Mouse (Mus musculus): ENCODE measurements around the gene Scrn1. TPM values are rescaled to one million over a fixed set of nuclear protein-coding genes. Genes with fewer than 3 reads are reported as not detected.

The Scrn1 gene
- polyA plus RNA-seq, 1 experiment from 2014 or later: 91.6 TPM

GRCm38 (mm10) chr6:54563561-54563960 is 2.7 kb downstream of the Scrn1 start:
- peak overlapping the region; percentile 35; the same call in 1 of the 2 replicates for H3K27ac ChIP-seq
- peak overlapping the region; percentile 77 for H3K4me2 ChIP-seq
- H3K27me3 ChIP-seq: no peaks in the 10 kb centered on the region
- ATAC-seq (ENCODE audit: low FRiP score): no peak
- no peaks in the 10 kb centered on the region for H3K36me3 ChIP-seq
- H3K9ac ChIP-seq: 0 out of 2 replicates have a peak overlapping the region, but pooled peaks have one; percentile 88
- peak overlapping the region; percentile 61 for H3K4me3 ChIP-seq
- no peaks in the 10 kb centered on the region for H3K9me3 ChIP-seq
- WGBS: 91% methylated on average over 4 of the region's 4 CpGs
- H3K4me1 ChIP-seq (replicated peaks): peaks cover 72% of the 10 kb centered on the region

GRCm38 (mm10) chr6:54562018-54562809 is 4.1 kb downstream of the Scrn1 start:
- H3K9me3 ChIP-seq: no peaks in the 10 kb centered on the region
- H3K27ac ChIP-seq: no peak overlapping the region
- no peak overlapping the region for H3K4me3 ChIP-seq
- ATAC-seq (ENCODE audit: low FRiP score): no peak
- H3K4me2 ChIP-seq: peak overlapping the region; percentile 21; the same call in 1 of the 2 replicates
- no peak overlapping the region for H3K9ac ChIP-seq
- H3K36me3 ChIP-seq: no peaks in the 10 kb centered on the region
- H3K4me1 ChIP-seq (replicated peaks): peaks cover 65% of the 10 kb centered on the region
- no peaks in the 10 kb centered on the region for H3K27me3 ChIP-seq
- WGBS: 63% methylated on average over 17 of the region's 17 CpGs

GRCm38 (mm10) chr6:54558466-54558865 is 7.8 kb downstream of the Scrn1 start:
- Histone ChIP-seq H3K9ac (no peak overlapping the region), H3K27ac (no peak overlapping the region), H3K27me3 (0 out of 2 replicates have a peak, but pooled peaks cover 2% of the 10 kb centered on the region), H3K4me3 (no peak overlapping the region), H3K4me2 (no peak overlapping the region), H3K9me3 (no peaks in the 10 kb centered on the region), H3K36me3 (no peaks in the 10 kb centered on the region), H3K4me1 (replicated peaks) (peaks cover 58% of the 10 kb centered on the region)
- WGBS: 51% methylated on average over 7 of the region's 7 CpGs
- ATAC-seq (ENCODE audit: low FRiP score): no peak

GRCm38 (mm10) chr6:54557671-54558070 is 8.6 kb downstream of the Scrn1 start:
- no peak overlapping the region for H3K27ac ChIP-seq
- H3K9me3 ChIP-seq: no peaks in the 10 kb centered on the region
- peaks cover 58% of the 10 kb centered on the region for H3K4me1 ChIP-seq (replicated peaks)
- H3K4me2 ChIP-seq: no peak overlapping the region
- 97% methylated on average over 7 of the region's 7 CpGs for WGBS
- 0 out of 2 replicates have a peak, but pooled peaks cover 2% of the 10 kb centered on the region for H3K27me3 ChIP-seq
- H3K4me3 ChIP-seq: no peak overlapping the region
- no peaks in the 10 kb centered on the region for H3K36me3 ChIP-seq
- H3K9ac ChIP-seq: no peak overlapping the region
- no peak for ATAC-seq (ENCODE audit: low FRiP score)

GRCm38 (mm10) chr6:54555816-54556215 is 10.5 kb downstream of the Scrn1 start:
- Histone ChIP-seq H3K36me3 (peaks cover 3% of the 10 kb centered on the region; the same call in 1 of the 2 replicates), H3K4me2 (no peak overlapping the region), H3K27ac (peak overlapping the region; percentile 84), H3K4me1 (replicated peaks) (peaks cover 64% of the 10 kb centered on the region), H3K9me3 (no peaks in the 10 kb centered on the region), H3K4me3 (no peak overlapping the region), H3K9ac (no peak overlapping the region), H3K27me3 (0 out of 2 replicates have a peak, but pooled peaks cover 2% of the 10 kb centered on the region)
- WGBS: 63% methylated on average over 1 of the region's 1 CpGs
- no peak for ATAC-seq (ENCODE audit: low FRiP score)

GRCm38 (mm10) chr6:54554341-54555110 is 11.8 kb downstream of the Scrn1 start:
- peaks cover 69% of the 10 kb centered on the region for H3K4me1 ChIP-seq (replicated peaks)
- H3K27me3 ChIP-seq: 0 out of 2 replicates have a peak, but pooled peaks cover 2% of the 10 kb centered on the region
- H3K36me3 ChIP-seq: peaks cover 3% of the 10 kb centered on the region; the same call in 1 of the 2 replicates
- H3K4me2 ChIP-seq: 0 out of 2 replicates have a peak overlapping the region, but pooled peaks have one; percentile 6
- 9% methylated on average over 8 of the region's 8 CpGs for WGBS
- peak overlapping the region; percentile 84 for H3K27ac ChIP-seq
- no peak overlapping the region for H3K4me3 ChIP-seq
- H3K9ac ChIP-seq: peak overlapping the region; percentile 5; the same call in 1 of the 2 replicates
- ATAC-seq (ENCODE audit: low FRiP score): peak; percentile 79
- no peaks in the 10 kb centered on the region for H3K9me3 ChIP-seq

GRCm38 (mm10) chr6:54553632-54554031 is 12.7 kb downstream of the Scrn1 start:
- no peak for ATAC-seq (ENCODE audit: low FRiP score)
- H3K27me3 ChIP-seq: 0 out of 2 replicates have a peak, but pooled peaks cover 2% of the 10 kb centered on the region
- WGBS: 42% methylated on average over 2 of the region's 2 CpGs
- no peak overlapping the region for H3K4me2 ChIP-seq
- no peak overlapping the region for H3K4me3 ChIP-seq
- H3K9me3 ChIP-seq: no peaks in the 10 kb centered on the region
- no peak overlapping the region for H3K9ac ChIP-seq
- H3K27ac ChIP-seq: peak overlapping the region; percentile 84
- H3K36me3 ChIP-seq: peaks cover 3% of the 10 kb centered on the region; the same call in 1 of the 2 replicates
- H3K4me1 ChIP-seq (replicated peaks): peaks cover 74% of the 10 kb centered on the region

GRCm38 (mm10) chr6:54552721-54553413 is 13.4 kb downstream of the Scrn1 start:
- 0 out of 2 replicates have a peak, but pooled peaks cover 2% of the 10 kb centered on the region for H3K27me3 ChIP-seq
- H3K4me1 ChIP-seq (replicated peaks): peaks cover 76% of the 10 kb centered on the region
- peak overlapping the region; percentile 25 for H3K4me2 ChIP-seq
- no peak overlapping the region for H3K9ac ChIP-seq
- no peaks in the 10 kb centered on the region for H3K9me3 ChIP-seq
- no peak overlapping the region for H3K4me3 ChIP-seq
- 20% methylated on average over 9 of the region's 9 CpGs for WGBS
- peak overlapping the region; percentile 70 for H3K27ac ChIP-seq
- peaks cover 3% of the 10 kb centered on the region; the same call in 1 of the 2 replicates for H3K36me3 ChIP-seq
- ATAC-seq (ENCODE audit: low FRiP score): peak; percentile 60

- no peak for ATAC-seq (ENCODE audit: low FRiP score)
- peaks cover 75% of the 10 kb centered on the region for H3K4me1 ChIP-seq (replicated peaks)
- H3K27ac ChIP-seq: no peak overlapping the region
These were observed 15.4 kb downstream of the Scrn1 start for GRCm38 (mm10) chr6:54550801-54551323.

GRCm38 (mm10) chr6:54549311-54549710 is 17.0 kb downstream of the Scrn1 start:
- 70% methylated on average over 4 of the region's 4 CpGs for WGBS
- ATAC-seq (ENCODE audit: low FRiP score): no peak
- Histone ChIP-seq H3K4me3 (no peak overlapping the region), H3K27me3 (no peaks in the 10 kb centered on the region), H3K4me2 (no peak overlapping the region), H3K36me3 (peaks cover 13% of the 10 kb centered on the region; the same call in 1 of the 2 replicates), H3K9me3 (no peaks in the 10 kb centered on the region), H3K4me1 (replicated peaks) (peaks cover 59% of the 10 kb centered on the region), H3K27ac (peak overlapping the region; percentile 36; the same call in 1 of the 2 replicates), H3K9ac (no peak overlapping the region)

More at GRCm38 (mm10) chr6:54550801-54551323, 15.4 kb downstream of the Scrn1 start:
- Histone ChIP-seq H3K9ac (no peak overlapping the region), H3K27me3 (0 out of 2 replicates have a peak, but pooled peaks cover 2% of the 10 kb centered on the region), H3K4me2 (no peak overlapping the region), H3K4me3 (no peak overlapping the region), H3K9me3 (no peaks in the 10 kb centered on the region), H3K36me3 (peaks cover 9% of the 10 kb centered on the region; the same call in 1 of the 2 replicates)
- 64% methylated on average over 6 of the region's 7 CpGs for WGBS

- 0 out of 2 replicates have a peak, but pooled peaks have one; percentile 21 for ATAC-seq (ENCODE audit: low FRiP score)
- H3K27ac ChIP-seq: peak overlapping the region; percentile 67
- no peak overlapping the region for H3K9ac ChIP-seq
- WGBS: 64% methylated on average over 13 of the region's 13 CpGs
- H3K27me3 ChIP-seq: no peaks in the 10 kb centered on the region
- peaks cover 51% of the 10 kb centered on the region for H3K4me1 ChIP-seq (replicated peaks)
- no peaks in the 10 kb centered on the region for H3K9me3 ChIP-seq
- H3K4me3 ChIP-seq: no peak overlapping the region
- no peak overlapping the region for H3K4me2 ChIP-seq
- peaks cover 19% of the 10 kb centered on the region for H3K36me3 ChIP-seq
These were observed 17.8 kb downstream of the Scrn1 start for GRCm38 (mm10) chr6:54548314-54549019.
